Mouse (Mus musculus): ENCODE results near the gene Kcnk4. TPM values are rescaled to one million over a fixed set of nuclear protein-coding genes. Genes with fewer than 3 reads are reported as not detected.
A peak's percentile ranks its signal among the peaks of the same experiment; 100 is the strongest.

Gene Kcnk4
- polyA plus RNA-seq, 1 experiment from 2014 or later, result 0.13 TPM

GRCm38 (mm10) chr19:6942764-6943163, 8.4 kb upstream of the Kcnk4 start:
- no peak for ATAC-seq (ENCODE audit: insufficient read depth, low FRiP score, low TSS enrichment)
- Histone ChIP-seq H3K9ac (ENCODE audit: low read length) (peak overlapping the region; percentile 52), H3K27me3 (ENCODE audit: control insufficient read depth, insufficient read depth, low read length) (no peaks in the 10 kb centered on the region), H3K4me2 (ENCODE audit: low read depth) (peak overlapping the region; percentile 100), H3K9me3 (ENCODE audit: control insufficient read depth, low read length) (no peaks in the 10 kb centered on the region), H3K36me3 (ENCODE audit: control insufficient read depth, insufficient read depth, low read length) (peaks cover 2% of the 10 kb centered on the region; the same call in 1 of the 2 replicates), H3K4me1 (ENCODE audit: control insufficient read depth, insufficient read depth, low read length) (peaks cover 15% of the 10 kb centered on the region), H3K27ac (ENCODE audit: low read depth, low read length) (0 out of 2 replicates have a peak overlapping the region, but pooled peaks have one; percentile 78), H3K4me3 (ENCODE audit: low read depth, low read length) (peak overlapping the region; percentile 49)
- 29% methylated on average over 5 of the region's 5 CpGs for WGBS
- no peak for DNase-seq (ENCODE audit: low spot score)

GRCm38 (mm10) chr19:6942249-6942691, 8.0 kb upstream of the Kcnk4 start, which contains the start of gene Gpr137:
Gene Gpr137, minus strand, starts transcription at chr19:6942480.
- H3K27me3 ChIP-seq (ENCODE audit: control insufficient read depth, insufficient read depth, low read length), result no peaks in the 10 kb centered on the region
- H3K4me2 ChIP-seq (ENCODE audit: low read depth), result peak within 1 kb of the TSS; percentile 100
- under 1% methylated on average over 27 of the region's 27 CpGs for WGBS
- H3K4me3 ChIP-seq (ENCODE audit: low read depth, low read length), result peak within 1 kb of the TSS; percentile 49
- peaks cover 2% of the 10 kb centered on the region; the same call in 1 of the 2 replicates for H3K36me3 ChIP-seq (ENCODE audit: control insufficient read depth, insufficient read depth, low read length)
- H3K27ac ChIP-seq (ENCODE audit: low read depth, low read length), result peak within 1 kb of the TSS; percentile 78
- peak within 1 kb of the TSS; percentile 52 for H3K9ac ChIP-seq (ENCODE audit: low read length)
- no peaks in the 10 kb centered on the region for H3K9me3 ChIP-seq (ENCODE audit: control insufficient read depth, low read length)
- DNase-seq (ENCODE audit: low spot score), result peak; percentile 90
- peaks cover 15% of the 10 kb centered on the region for H3K4me1 ChIP-seq (ENCODE audit: control insufficient read depth, insufficient read depth, low read length)
- ATAC-seq (ENCODE audit: insufficient read depth, low FRiP score, low TSS enrichment), result peak; percentile 84

- H3K4me3 ChIP-seq (ENCODE audit: low read depth, low read length), result peak within 1 kb of the TSS; percentile 49
- peak within 1 kb of the TSS; percentile 78 for H3K27ac ChIP-seq (ENCODE audit: low read depth, low read length)
These were observed 7.3 kb upstream of the Kcnk4 start, which contains the start of gene Bad for GRCm38 (mm10) chr19:6941372-6942248. Gene Bad, plus strand, starts transcription at chr19:6941861.

GRCm38 (mm10) chr19:6940396-6941351, 6.4 kb upstream of the Kcnk4 start:
- Histone ChIP-seq H3K27me3 (ENCODE audit: control insufficient read depth, insufficient read depth, low read length) (peaks cover 8% of the 10 kb centered on the region), H3K4me1 (ENCODE audit: control insufficient read depth, insufficient read depth, low read length) (peaks cover 15% of the 10 kb centered on the region), H3K4me3 (ENCODE audit: low read depth, low read length) (peak overlapping the region; percentile 49), H3K9me3 (ENCODE audit: control insufficient read depth, low read length) (no peaks in the 10 kb centered on the region), H3K9ac (ENCODE audit: low read length) (peak overlapping the region; percentile 52), H3K27ac (ENCODE audit: low read depth, low read length) (peak overlapping the region; percentile 78; the same call in 1 of the 2 replicates), H3K36me3 (ENCODE audit: control insufficient read depth, insufficient read depth, low read length) (peaks cover 2% of the 10 kb centered on the region; the same call in 1 of the 2 replicates), H3K4me2 (ENCODE audit: low read depth) (peak overlapping the region; percentile 100)
- DNase-seq (ENCODE audit: low spot score) (no peak), ATAC-seq (ENCODE audit: insufficient read depth, low FRiP score, low TSS enrichment) (peak; percentile 15; the same call in 1 of the 2 replicates)
- WGBS, result 26% methylated on average over 29 of the region's 29 CpGs

More at GRCm38 (mm10) chr19:6941372-6942248, 7.3 kb upstream of the Kcnk4 start, which contains the start of gene Bad:
- Histone ChIP-seq H3K36me3 (ENCODE audit: control insufficient read depth, insufficient read depth, low read length) (peaks cover 2% of the 10 kb centered on the region; the same call in 1 of the 2 replicates), H3K9me3 (ENCODE audit: control insufficient read depth, low read length) (no peaks in the 10 kb centered on the region), H3K4me1 (ENCODE audit: control insufficient read depth, insufficient read depth, low read length) (peaks cover 15% of the 10 kb centered on the region), H3K9ac (ENCODE audit: low read length) (peak within 1 kb of the TSS; percentile 52), H3K27me3 (ENCODE audit: control insufficient read depth, insufficient read depth, low read length) (no peaks in the 10 kb centered on the region), H3K4me2 (ENCODE audit: low read depth) (peak within 1 kb of the TSS; percentile 100)
- under 1% methylated on average over 83 of the region's 83 CpGs for whole genome bisulfite sequencing
- DNase-seq (ENCODE audit: low spot score), result peak; percentile 97
- ATAC-seq (ENCODE audit: insufficient read depth, low FRiP score, low TSS enrichment), result peak; percentile 82

GRCm38 (mm10) chr19:6939106-6940002, 5.0 kb upstream of the Kcnk4 start:
- H3K9me3 ChIP-seq (ENCODE audit: control insufficient read depth, low read length), result no peaks in the 10 kb centered on the region
- 0 out of 2 replicates have a peak overlapping the region, but pooled peaks have one; percentile 9 for H3K4me2 ChIP-seq (ENCODE audit: low read depth)
- no peak for DNase-seq (ENCODE audit: low spot score)
- peaks cover 21% of the 10 kb centered on the region for H3K27me3 ChIP-seq (ENCODE audit: control insufficient read depth, insufficient read depth, low read length)
- peaks cover 15% of the 10 kb centered on the region for H3K4me1 ChIP-seq (ENCODE audit: control insufficient read depth, insufficient read depth, low read length)
- no peak for ATAC-seq (ENCODE audit: insufficient read depth, low FRiP score, low TSS enrichment)
- no peak overlapping the region for H3K4me3 ChIP-seq (ENCODE audit: low read depth, low read length)
- H3K36me3 ChIP-seq (ENCODE audit: control insufficient read depth, insufficient read depth, low read length), result peaks cover 2% of the 10 kb centered on the region; the same call in 1 of the 2 replicates
- no peak overlapping the region for H3K27ac ChIP-seq (ENCODE audit: low read depth, low read length)
- H3K9ac ChIP-seq (ENCODE audit: low read length), result no peak overlapping the region
- 93% methylated on average over 20 of the region's 20 CpGs for WGBS

- no peak for ATAC-seq (ENCODE audit: insufficient read depth, low FRiP score, low TSS enrichment)
- WGBS, result 81% methylated on average over 16 of the region's 16 CpGs
- DNase-seq (ENCODE audit: low spot score), result no peak
- Histone ChIP-seq H3K4me3 (ENCODE audit: low read depth, low read length) (no peak overlapping the region), H3K27ac (ENCODE audit: low read depth, low read length) (no peak overlapping the region), H3K36me3 (ENCODE audit: control insufficient read depth, insufficient read depth, low read length) (peaks cover 2% of the 10 kb centered on the region; the same call in 1 of the 2 replicates), H3K4me2 (ENCODE audit: low read depth) (no peak overlapping the region), H3K4me1 (ENCODE audit: control insufficient read depth, insufficient read depth, low read length) (peaks cover 19% of the 10 kb centered on the region), H3K27me3 (ENCODE audit: control insufficient read depth, insufficient read depth, low read length) (peaks cover 36% of the 10 kb centered on the region), H3K9me3 (ENCODE audit: control insufficient read depth, low read length) (no peaks in the 10 kb centered on the region), H3K9ac (ENCODE audit: low read length) (no peak overlapping the region)
These were observed 3.5 kb upstream of the Kcnk4 start for GRCm38 (mm10) chr19:6937541-6938465.

- no peak overlapping the region for H3K4me2 ChIP-seq (ENCODE audit: low read depth)
These were observed 2.0 kb upstream of the Kcnk4 start for GRCm38 (mm10) chr19:6936299-6936698.

More at GRCm38 (mm10) chr19:6936299-6936698, 2.0 kb upstream of the Kcnk4 start:
- ATAC-seq (ENCODE audit: insufficient read depth, low FRiP score, low TSS enrichment) (no peak), DNase-seq (ENCODE audit: low spot score) (no peak)
- Histone ChIP-seq H3K27me3 (ENCODE audit: control insufficient read depth, insufficient read depth, low read length) (peaks cover 50% of the 10 kb centered on the region), H3K27ac (ENCODE audit: low read depth, low read length) (no peak overlapping the region), H3K4me3 (ENCODE audit: low read depth, low read length) (no peak overlapping the region), H3K4me1 (ENCODE audit: control insufficient read depth, insufficient read depth, low read length) (peaks cover 15% of the 10 kb centered on the region), H3K9me3 (ENCODE audit: control insufficient read depth, low read length) (no peaks in the 10 kb centered on the region), H3K9ac (ENCODE audit: low read length) (no peak overlapping the region), H3K36me3 (ENCODE audit: control insufficient read depth, insufficient read depth, low read length) (peaks cover 2% of the 10 kb centered on the region; the same call in 1 of the 2 replicates)
- WGBS, result 29% methylated on average over 3 of the region's 3 CpGs

All from neural tube, embryonic 11.5 days (tissue).